Mouse (Mus musculus) kidney, embryonic 16.5 days (tissue): ENCODE results near the gene Il17a. TPM values are rescaled to one million over a fixed set of nuclear protein-coding genes. Genes with fewer than 3 reads are reported as not detected.

Experiments used
- ATAC-seq: fragments of 200-750 bp; cut with Nextera tagmentation; 2 replicates; pipeline ENCODE4 v1.8.0; 2017; ENCODE audit warnings: moderate TSS enrichment; ENCODE audit not compliant: low FRiP score, low TSS enrichment
- H3K27ac ChIP-seq: fragments of 300-500 bp; sonication (generic); 2 replicates; pipeline ENCODE4 v1.5.1; 2014; ENCODE audit warnings: low read length
- H3K27me3 ChIP-seq: fragments of 300-500 bp; sonication (generic); 2 replicates; pipeline ENCODE4 v1.6.1; 2014; ENCODE audit warnings: low read length, control low read depth, mixed read lengths; ENCODE audit not compliant: insufficient read depth
- H3K36me3 ChIP-seq: fragments of 300-500 bp; sonication (generic); 2 replicates; pipeline ENCODE4 v1.6.1; 2014; ENCODE audit warnings: low read length, control low read depth, mixed read lengths; ENCODE audit not compliant: insufficient read depth
- H3K4me1 ChIP-seq: fragments of 300-500 bp; sonication (generic); 2 replicates; pipeline ENCODE4 v1.6.1; 2014; ENCODE audit warnings: low read length, control low read depth, mixed read lengths; ENCODE audit not compliant: insufficient read depth
- H3K4me2 ChIP-seq: fragments of 300-500 bp; sonication (generic); replicated peaks from 2 replicates; pipeline ENCODE4 v1.6.1; 2014; ENCODE audit warnings: low read depth, low read length
- H3K4me3 ChIP-seq: fragments of 300-500 bp; sonication (generic); 2 replicates; pipeline ENCODE4 v1.5.1; 2014; ENCODE audit warnings: mild to moderate bottlenecking, low read length
- H3K9ac ChIP-seq: fragments of 300-500 bp; sonication (generic); replicated peaks from 2 replicates; pipeline ENCODE4 v1.6.1; 2014; ENCODE audit warnings: low read length
- H3K9me3 ChIP-seq: fragments of 300-500 bp; sonication (generic); 2 replicates; pipeline ENCODE4 v1.6.1; 2016; ENCODE audit warnings: low read length, control low read depth
- WGBS: fragments of 180-500 bp; shearing (Covaris S2); extraction: QIAGEN DNeasy Blood & Tissue Kit; methylation state at CpG from one replicate; pipeline ENCODE4 v1.1.7; 2014; 5-methylcytosine and 5-hydroxymethylcytosine counted together
- microRNA counts: library from miRNA; unstranded; fragments of <30 nt; microRNA quantifications from one replicate; lab custom pipeline; 2016
- microRNA-seq: library from miRNA; unstranded; fragments of <30 nt; microRNA quantifications from one replicate; pipeline ENCODE4, GENCODE M21; 2016
- polyA plus RNA-seq: library from polyadenylated mRNA; unstranded; fragments of >200 nt; fragmentation: Nextera tagmentation; extraction: Ambion mirVana; gene quantifications from 2 replicates; pipeline ENCODE4 v1.2.1, GENCODE M21; 2015

Il17a gene
- polyA plus RNA-seq, 1 experiment from 2014 or later, result not detected

DNA sequence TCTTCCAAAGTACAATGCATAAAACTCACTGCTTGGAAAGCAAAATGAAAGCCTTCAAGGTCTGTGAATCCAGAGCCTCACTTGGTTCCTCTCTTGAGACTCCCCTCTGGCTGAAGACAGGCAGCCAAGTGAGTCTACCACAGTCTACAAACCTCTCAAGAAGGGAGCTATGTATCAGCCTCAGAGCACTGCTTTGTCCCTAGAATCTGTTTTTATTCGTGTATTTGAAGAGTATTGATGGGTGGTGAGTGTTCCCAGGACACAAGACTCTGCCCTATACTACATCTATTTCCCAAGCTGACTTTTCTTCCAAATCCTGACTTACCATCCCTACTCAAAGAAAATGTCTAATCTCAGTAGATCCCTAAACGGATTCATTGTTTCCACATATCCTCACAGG, 47.7 kb downstream of the Il17a start:
- Histone ChIP-seq H3K36me3 (no peaks in the 10 kb centered on the region), H3K4me3 (no peak overlapping the region), H3K4me1 (no peaks in the 10 kb centered on the region), H3K27ac (no peak overlapping the region), H3K9ac (no peak overlapping the region), H3K9me3 (peaks cover 2% of the 10 kb centered on the region), H3K27me3 (no peaks in the 10 kb centered on the region), H3K4me2 (no peak overlapping the region)
- no peak for ATAC-seq
- 79% methylated on average over 2 of the region's 2 CpGs for WGBS

MicroRNA genes within 50 kb of the gene (microRNA counts, 519-probe panel; counts per million panel counts)
- 2,892 counts per million, percentile 69 among the panel's probes with 10 or more counts for microRNA mmu-miR-133b (lab: Ali Mortazavi, UCI)

Small RNA genes within 50 kb of the gene (microRNA-seq; reads per million reads assigned to microRNA genes)
- gene Mir133b, result 2.5 reads per million, percentile 11 among the genes with 10 or more reads in this experiment

Other genes with a start within 250 kb of the Il17a start
- gene Pkhd1, start 112.8 kb upstream of the Il17a start, polyA plus RNA-seq, result 4.7 and 7.7 TPM in 2 replicates
- not detected in 2 replicates for gene Il17f, start 59.7 kb downstream of the Il17a start, polyA plus RNA-seq
- 179 and 182 TPM in 2 replicates for gene Mcm3, start 89.4 kb downstream of the Il17a start, polyA plus RNA-seq
- 4.7 and 5.2 TPM in 2 replicates for gene Paqr8, start 159.7 kb downstream of the Il17a start, polyA plus RNA-seq
- gene Efhc1, start 220.7 kb downstream of the Il17a start, polyA plus RNA-seq, result 2.5 and 2.6 TPM in 2 replicates